Mouse (Mus musculus) heart, postnatal 10 days (tissue): ENCODE measurements at regions not wholly inside any gene's neighbourhood (a gene's known extent, or its start where the extent isn't known, plus 50 kb on each side); places are given as distances from the start of the nearest gene placed in this dataset.

Source experiments
- DNase-seq, 2 experiments: peaks; one replicate each; pipeline ENCODE4 v3.0.0; 2021
- intact Hi-C: fragments of 180-260 bp; cut with DNase I; formaldehyde crosslinking; loops from one replicate; pipeline ENCODE4 v1.15.1; 2025

- intact Hi-C loops, result no loop called here
- DNase-seq, result no peak
These were observed 1353.0 kb upstream of the Luzp2 start for GRCm38 (mm10) chr7:53482150-53482837.

- intact Hi-C loops, result loop anchor here (5.0 kb wide), 1 partner anchor 856 kb away; no protein-coding TSS in a partner anchor
- no peak for DNase-seq
These were observed 1349.2 kb upstream of the Luzp2 start for GRCm38 (mm10) chr7:53486126-53486525.

- DNase-seq, result no peak
- intact Hi-C loops, result no loop called here
These were observed 1312.9 kb upstream of the Luzp2 start for GRCm38 (mm10) chr7:53522195-53522917.
